Mouse (Mus musculus) heart, postnatal 0 days (tissue): Measurements from ENCODE around the gene Cyp2w1. TPM values are rescaled to one million over a fixed set of nuclear protein-coding genes. Genes with fewer than 3 reads are reported as not detected.

Experiments used
- ATAC-seq: fragments of 200-750 bp; cut with Nextera tagmentation; 2 replicates; pipeline ENCODE4 v1.8.0; 2017; ENCODE audit warnings: low read depth, moderate number of reproducible peaks, moderate library complexity; ENCODE audit not compliant: insufficient read depth
- DNase-seq: peaks from one replicate; pipeline ENCODE4 v3.0.0-alpha.2; 2016; ENCODE audit warnings: low spot score
- H3K27ac ChIP-seq: fragments of 300-500 bp; sonication (generic); 2 replicates; pipeline ENCODE4 v1.5.1; 2014; ENCODE audit warnings: low read depth, mild to moderate bottlenecking
- H3K27me3 ChIP-seq: fragments of 300-500 bp; sonication (generic); 2 replicates; pipeline ENCODE4 v1.6.1; 2014; ENCODE audit warnings: low read length, mixed read lengths; ENCODE audit not compliant: control insufficient read depth, insufficient read depth
- H3K36me3 ChIP-seq: fragments of 300-500 bp; sonication (generic); replicated peaks from 2 replicates; pipeline ENCODE4 v1.6.1; 2014; ENCODE audit warnings: low read length, mixed read lengths; ENCODE audit not compliant: control insufficient read depth, insufficient read depth
- H3K4me1 ChIP-seq: fragments of 300-500 bp; sonication (generic); 2 replicates; pipeline ENCODE4 v1.6.1; 2014; ENCODE audit warnings: antibody characterized with exemption; ENCODE audit not compliant: control insufficient read depth, insufficient read depth
- H3K4me2 ChIP-seq: fragments of 300-500 bp; sonication (generic); 2 replicates; pipeline ENCODE4 v1.6.1; 2014; ENCODE audit warnings: low read depth, mild to moderate bottlenecking, low read length, moderate library complexity
- H3K4me3 ChIP-seq: fragments of 300-500 bp; sonication (generic); 2 replicates; pipeline ENCODE4 v1.5.1; 2014; ENCODE audit warnings: low read depth, low read length
- H3K9ac ChIP-seq: fragments of 300-500 bp; sonication (generic); replicated peaks from 2 replicates; pipeline ENCODE4 v1.6.1; 2014; ENCODE audit warnings: low read depth, low read length, mixed read lengths
- H3K9me3 ChIP-seq: fragments of 300-500 bp; sonication (generic); replicated peaks from 2 replicates; pipeline ENCODE4 v1.6.1; 2016; ENCODE audit warnings: low read length; ENCODE audit not compliant: control insufficient read depth
- CTCF ChIP-seq: IDR thresholded peaks from 2 replicates; pipeline ENCODE4 v1.5.1; 2016; ENCODE audit warnings: antibody characterized with exemption, control low read depth, low read depth
- EP300 ChIP-seq: IDR thresholded peaks from 2 replicates; pipeline ENCODE4 v1.6.1; 2016; ENCODE audit warnings: antibody characterized with exemption, low read depth
- WGBS: fragments of 180-500 bp; shearing (Covaris S2); extraction: QIAGEN DNeasy Blood & Tissue Kit; methylation state at CpG from one replicate; pipeline ENCODE4 v1.1.7; 2014; 5-methylcytosine and 5-hydroxymethylcytosine counted together
- polyA plus RNA-seq: library from polyadenylated mRNA; unstranded; fragments of >200 nt; fragmentation: Nextera tagmentation; extraction: Ambion mirVana; gene quantifications from 2 replicates; pipeline ENCODE4 v1.2.1, GENCODE M21; 2015
- total RNA-seq: library from RNA; depleted of rRNA; stranded (reverse); fragments of >200 nt; gene quantifications from 2 replicates; pipeline ENCODE4 v1.2.3, GENCODE M21; 2014; ENCODE audit warnings: low replicate concordance

Gene Cyp2w1
- total and polyA plus RNA-seq, 2 experiments from 2014 or later: not detected

DNA sequence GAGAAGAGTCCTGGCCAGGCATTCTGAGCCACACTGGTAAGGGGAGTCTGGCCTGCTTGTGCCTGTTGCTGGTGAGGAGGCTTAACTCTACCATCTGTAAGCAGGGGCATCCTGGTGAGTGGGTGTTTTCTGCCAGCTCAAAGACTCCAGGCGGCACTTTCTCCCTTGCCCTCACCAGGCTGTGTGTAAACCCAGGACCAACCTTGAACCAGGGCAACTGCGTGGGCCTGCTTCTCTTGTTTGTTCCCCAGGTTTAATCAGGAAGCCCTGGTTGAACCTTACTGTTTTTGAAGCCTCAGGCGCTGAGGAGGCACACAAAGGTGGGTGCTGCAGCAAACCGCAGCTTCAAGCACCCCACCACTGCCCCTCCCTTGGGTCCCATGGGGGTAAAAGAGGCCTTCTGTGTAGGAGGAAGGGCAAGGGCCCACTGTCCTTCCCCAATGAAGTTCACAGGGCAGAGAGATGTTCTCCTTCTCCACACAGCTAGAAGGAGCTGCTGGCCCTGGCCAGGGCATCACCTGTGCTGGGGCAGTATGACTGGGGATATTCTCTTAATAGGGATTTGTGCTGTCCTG lies 15.6 kb downstream of the Cyp2w1 start:
- Histone ChIP-seq H3K27ac (no peak overlapping the region), H3K9ac (no peak overlapping the region), H3K9me3 (no peaks in the 10 kb centered on the region), H3K36me3 (no peaks in the 10 kb centered on the region), H3K27me3 (no peaks in the 10 kb centered on the region), H3K4me2 (no peak overlapping the region), H3K4me1 (peaks cover 26% of the 10 kb centered on the region), H3K4me3 (no peak overlapping the region)
- WGBS: 84% methylated on average over 4 of the region's 4 CpGs
- ATAC-seq (no peak), DNase-seq (no peak)
- no peak for TF ChIP-seq EP300
- no peak for TF ChIP-seq CTCF

DNA sequence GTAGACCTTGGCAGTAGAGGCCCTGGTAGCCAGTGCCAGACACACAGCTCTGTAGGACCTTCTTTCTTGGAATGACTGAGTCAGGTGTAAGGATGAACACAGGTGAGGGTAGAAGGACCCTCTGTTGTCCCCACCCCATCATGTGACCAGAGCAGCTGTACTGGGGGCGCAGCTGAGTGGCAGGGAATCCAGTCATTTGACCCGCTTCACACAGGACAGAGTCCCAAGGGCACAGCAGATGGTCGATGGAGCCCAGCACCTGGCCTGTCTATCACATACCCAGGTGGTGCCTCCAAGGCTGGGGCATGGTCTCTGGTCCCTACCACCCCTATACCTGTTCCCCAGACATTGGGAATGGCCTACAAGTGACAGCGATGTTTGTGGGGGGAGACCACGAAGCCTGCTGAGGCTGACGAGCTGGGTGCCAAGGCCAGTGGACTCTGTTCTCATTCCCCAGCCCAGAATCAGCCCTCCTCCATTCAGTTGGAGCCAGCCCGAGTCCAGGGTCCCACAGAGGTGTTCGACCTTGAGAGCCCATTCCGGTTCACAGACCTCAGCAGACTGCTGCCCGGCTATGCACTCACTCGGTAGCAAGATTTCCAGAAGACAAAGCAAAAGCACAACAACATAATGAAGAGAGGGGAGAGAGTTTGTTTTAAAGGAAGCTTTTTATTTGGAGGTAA lies 16.4 kb downstream of the Cyp2w1 start:
- peaks cover 28% of the 10 kb centered on the region for H3K4me1 ChIP-seq
- no peak overlapping the region for H3K4me3 ChIP-seq
- no peak for DNase-seq
- H3K9me3 ChIP-seq: no peaks in the 10 kb centered on the region
- no peak overlapping the region for H3K4me2 ChIP-seq
- WGBS: 78% methylated on average over 11 of the region's 11 CpGs
- no peaks in the 10 kb centered on the region for H3K27me3 ChIP-seq
- no peak for ATAC-seq
- no peaks in the 10 kb centered on the region for H3K36me3 ChIP-seq
- no peak for TF ChIP-seq CTCF
- no peak for TF ChIP-seq EP300
- no peak overlapping the region for H3K27ac ChIP-seq
- H3K9ac ChIP-seq: no peak overlapping the region

GRCm38 (mm10) chr5:139370336-139370735 lies 17.9 kb downstream of the Cyp2w1 start:
- WGBS: 73% methylated on average over 6 of the region's 6 CpGs
- ATAC-seq: no peak
- Histone ChIP-seq H3K27ac (no peak overlapping the region), H3K4me2 (no peak overlapping the region), H3K4me3 (no peak overlapping the region), H3K9ac (no peak overlapping the region), H3K4me1 (peaks cover 22% of the 10 kb centered on the region), H3K36me3 (no peaks in the 10 kb centered on the region), H3K9me3 (no peaks in the 10 kb centered on the region), H3K27me3 (no peaks in the 10 kb centered on the region)
- TF ChIP-seq EP300 (no peak), CTCF (no peak)
- no peak for DNase-seq

GRCm38 (mm10) chr5:139371118-139371517 lies 18.7 kb downstream of the Cyp2w1 start:
- Histone ChIP-seq H3K36me3 (no peaks in the 10 kb centered on the region), H3K9me3 (no peaks in the 10 kb centered on the region), H3K4me1 (peaks cover 28% of the 10 kb centered on the region), H3K9ac (peak overlapping the region; percentile 91), H3K4me3 (peak overlapping the region; percentile 65; the same call in 1 of the 2 replicates), H3K27me3 (no peaks in the 10 kb centered on the region), H3K4me2 (peak overlapping the region; percentile 89), H3K27ac (peak overlapping the region; percentile 93; the same call in 1 of the 2 replicates)
- 65% methylated on average over 5 of the region's 5 CpGs for WGBS
- DNase-seq: no peak
- ATAC-seq: no peak
- TF ChIP-seq EP300: no peak
- TF ChIP-seq CTCF: no peak

GRCm38 (mm10) chr5:139371631-139372401 lies 19.4 kb downstream of the Cyp2w1 start:
- Histone ChIP-seq H3K9me3 (no peaks in the 10 kb centered on the region), H3K27ac (peak overlapping the region; percentile 93), H3K27me3 (no peaks in the 10 kb centered on the region), H3K4me1 (peaks cover 35% of the 10 kb centered on the region), H3K36me3 (no peaks in the 10 kb centered on the region), H3K9ac (peak overlapping the region; percentile 91), H3K4me2 (peak overlapping the region; percentile 89), H3K4me3 (peak overlapping the region; percentile 65)
- WGBS: 2% methylated on average over 38 of the region's 39 CpGs
- peak; percentile 64; the same call in 1 of the 2 replicates for TF ChIP-seq EP300
- TF ChIP-seq CTCF: no peak; the same call in 1 of the 2 replicates
- peak; percentile 94 for DNase-seq
- ATAC-seq: peak; percentile 94
